Mouse (Mus musculus) liver, embryonic 14.5 days (tissue): ENCODE results near the gene Fam71e2. TPM values are rescaled to one million over a fixed set of nuclear protein-coding genes. Genes with fewer than 3 reads are reported as not detected.
A peak's percentile ranks its signal among the peaks of the same experiment; 100 is the strongest.

Experiments
- ATAC-seq: fragments of 200-750 bp; cut with Nextera tagmentation; 2 replicates; pipeline ENCODE4 v1.8.0; 2017; ENCODE audit warnings: moderate number of reproducible peaks, mild to moderate bottlenecking, moderate library complexity; ENCODE audit not compliant: insufficient read depth
- DNase-seq, 3 experiments: peaks; one replicate each; pipeline ENCODE4 v3.0.0-alpha.2; 2012 to 2013; ENCODE audit warnings: low read depth in 3 of 3, low spot score in 3 of 3
- H3K27ac ChIP-seq: fragments of 300-500 bp; sonication (generic); 2 replicates; pipeline ENCODE4 v1.5.1; 2014; ENCODE audit warnings: moderate library complexity, mild to moderate bottlenecking, control low read depth, inconsistent platforms
- H3K27me3 ChIP-seq: fragments of 300-500 bp; sonication (generic); 2 replicates; pipeline ENCODE4 v1.6.1; 2014; ENCODE audit warnings: mild to moderate bottlenecking, low read length, moderate library complexity; ENCODE audit not compliant: control insufficient read depth, insufficient read depth
- H3K36me3 ChIP-seq: fragments of 300-500 bp; sonication (generic); replicated peaks from 2 replicates; pipeline ENCODE4 v1.6.1; 2014; ENCODE audit warnings: low read depth; ENCODE audit not compliant: control insufficient read depth, insufficient read depth
- H3K4me1 ChIP-seq, 2 experiments: fragments of 200-500 bp in 1 of 2; fragments of 300-500 bp in 1 of 2; sonication (generic) in 1 of 2; replicated peaks; 2 replicates each; pipeline ENCODE4 v1.6.1; 2012 to 2014; ENCODE audit warnings: antibody characterized with exemption in 1 of 2, inconsistent platforms in 1 of 2, low read length in 1 of 2; ENCODE audit not compliant: control insufficient read depth in 2 of 2, insufficient read depth in 2 of 2
- H3K4me2 ChIP-seq: fragments of 300-500 bp; sonication (generic); 2 replicates; pipeline ENCODE4 v1.6.1; 2014; ENCODE audit warnings: low read depth, mild to moderate bottlenecking, control low read depth, moderate library complexity
- H3K4me3 ChIP-seq, 2 experiments: fragments of 200-500 bp in 1 of 2; fragments of 300-500 bp in 1 of 2; sonication (generic) in 1 of 2; 2 replicates each; pipeline ENCODE4 v1.5.1; 2012 to 2014; ENCODE audit warnings: low read depth in 2 of 2, low read length in 2 of 2, mild to moderate bottlenecking in 2 of 2, control low read depth in 1 of 2, inconsistent platforms in 1 of 2, moderate library complexity in 1 of 2; ENCODE audit not compliant: insufficient read depth in 1 of 2
- H3K9ac ChIP-seq: fragments of 300-500 bp; sonication (generic); replicated peaks from 2 replicates; pipeline ENCODE4 v1.6.1; 2014; ENCODE audit warnings: mild to moderate bottlenecking, control low read depth, moderate library complexity
- H3K9me3 ChIP-seq: fragments of 300-500 bp; sonication (generic); 2 replicates; pipeline ENCODE4 v1.6.1; 2016; ENCODE audit warnings: low read length, mixed read lengths; ENCODE audit not compliant: control insufficient read depth
- CTCF ChIP-seq: IDR thresholded peaks from 2 replicates; pipeline ENCODE4 v1.5.1; 2016; ENCODE audit warnings: antibody characterized with exemption, low read depth, control low read depth
- EP300 ChIP-seq: IDR thresholded peaks from 2 replicates; pipeline ENCODE4 v1.6.1; 2016; ENCODE audit warnings: antibody characterized with exemption, low read depth
- WGBS: fragments of 180-500 bp; shearing (Covaris S2); extraction: QIAGEN DNeasy Blood & Tissue Kit; methylation state at CpG from one replicate; pipeline ENCODE4 v1.1.7; 2014; ENCODE audit not compliant: insufficient replicate concordance; 5-methylcytosine and 5-hydroxymethylcytosine counted together
- polyA plus RNA-seq, 2 experiments: library from polyadenylated mRNA; depleted of rRNA in 1 of 2; stranded (reverse) in 1 of 2; unstranded in 1 of 2; fragments of >200 nt; fragmentation: Nextera tagmentation in 1 of 2; extraction: Ambion mirVana in 1 of 2; gene quantifications; 2 replicates each; pipeline versions ENCODE4 v1.2.1 to v1.2.3; 2012 to 2014

Gene Fam71e2
- polyA plus RNA-seq, 2 experiments, result not detected

DNA sequence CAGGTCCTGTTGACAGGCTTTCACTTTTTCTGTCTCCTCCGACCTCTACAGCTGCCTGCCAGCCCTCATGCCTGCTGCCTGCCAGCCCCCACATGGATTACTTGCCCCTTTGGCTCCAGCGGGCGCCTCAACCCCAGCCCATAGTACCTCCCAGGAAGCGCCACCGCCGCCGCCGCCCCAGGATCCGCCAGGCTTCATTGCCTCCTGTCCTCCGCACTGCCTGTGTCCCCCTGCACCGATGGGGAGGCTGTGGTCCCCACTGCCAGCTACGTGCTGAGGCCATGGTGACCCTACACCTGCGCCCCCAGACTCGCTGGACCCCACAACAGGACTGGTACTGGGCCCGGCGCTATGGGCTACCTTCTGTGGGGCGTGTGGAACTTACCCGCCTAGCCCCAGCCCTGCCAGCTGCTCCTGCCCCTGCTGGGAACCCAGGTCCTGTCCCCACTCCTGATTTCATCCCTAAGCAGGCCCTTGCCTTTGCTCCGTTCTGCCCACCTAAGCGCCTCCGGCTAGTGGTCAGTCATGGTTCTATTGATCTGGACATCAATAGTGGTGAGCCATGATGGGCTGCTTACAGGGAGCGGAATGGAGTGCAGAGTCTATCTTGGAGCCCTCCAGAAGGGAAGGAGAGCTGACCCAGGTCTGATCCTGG lies 24.6 kb downstream of the Fam71e2 start:
- Histone ChIP-seq H3K36me3 (peaks cover 15% of the 10 kb centered on the region), H3K4me3 (no peak overlapping the region), H3K27me3 (no peaks in the 10 kb centered on the region), H3K9ac (peak overlapping the region; percentile 61), H3K27ac (peak overlapping the region; percentile 97), H3K4me1 (peaks cover 72 to 81% of the 10 kb centered on the region in 2 experiments), H3K9me3 (no peaks in the 10 kb centered on the region), H3K4me2 (peak overlapping the region; percentile 95)
- DNase-seq (no peak), ATAC-seq (no peak)
- 80% methylated on average over 22 of the region's 22 CpGs for WGBS
- TF ChIP-seq CTCF (no peak), EP300 (no peak)

DNA sequence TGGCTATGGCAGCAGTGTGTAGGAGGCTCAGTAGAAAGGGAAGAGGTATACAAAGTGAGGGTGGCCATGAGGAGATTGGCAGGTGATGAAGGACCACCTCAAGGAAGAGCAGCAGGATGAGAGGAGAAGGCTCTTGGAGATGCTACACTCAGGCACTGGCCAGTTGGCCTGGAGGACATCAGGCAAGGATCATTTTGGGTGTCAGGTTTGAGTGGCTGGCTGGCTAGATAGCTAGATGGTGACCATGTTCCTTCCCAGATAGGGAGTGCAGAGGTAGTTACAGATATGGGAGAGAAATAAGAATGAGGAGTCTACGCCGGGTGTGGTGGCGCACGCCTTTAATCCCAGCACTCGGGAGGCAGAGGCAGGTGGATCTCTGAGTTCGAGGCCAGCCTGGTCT lies 26.2 kb downstream of the Fam71e2 start:
- peaks cover 72 to 77% of the 10 kb centered on the region in 2 experiments for H3K4me1 ChIP-seq
- no peak for TF ChIP-seq CTCF
- peak; percentile 46; the same call in 1 of the 2 replicates for TF ChIP-seq EP300
- ATAC-seq, result no peak
- H3K9ac ChIP-seq, result peak overlapping the region; percentile 76
- no peak for DNase-seq
- H3K9me3 ChIP-seq, result no peaks in the 10 kb centered on the region
- peak overlapping the region; percentile 74 for H3K27ac ChIP-seq
- no peak overlapping the region for H3K4me3 ChIP-seq
- H3K27me3 ChIP-seq, result no peaks in the 10 kb centered on the region
- H3K36me3 ChIP-seq, result peaks cover 15% of the 10 kb centered on the region
- 48% methylated on average over 5 of the region's 6 CpGs for WGBS
- peak overlapping the region; percentile 95 for H3K4me2 ChIP-seq

DNA sequence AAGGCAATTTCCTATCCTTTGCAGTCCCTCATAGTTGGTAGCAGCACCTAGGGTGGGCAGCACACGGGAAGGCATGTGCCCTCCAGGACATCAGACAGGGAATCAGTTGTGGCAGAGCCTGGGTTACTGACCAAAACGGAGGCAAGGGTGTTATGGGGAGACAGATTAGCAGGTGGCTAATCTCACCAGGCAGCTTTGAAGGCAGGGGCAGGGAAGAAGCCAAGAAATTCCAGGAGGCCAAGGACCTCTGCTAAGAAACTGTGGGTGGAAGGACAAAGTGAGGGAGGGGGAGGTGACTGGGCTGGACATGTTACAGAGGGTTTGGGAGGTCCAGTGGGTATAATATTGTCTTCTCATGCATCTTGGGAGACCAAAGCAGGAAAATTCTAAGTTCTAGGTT lies 27.7 kb downstream of the Fam71e2 start:
- Histone ChIP-seq H3K27me3 (no peaks in the 10 kb centered on the region), H3K4me2 (peak overlapping the region; percentile 95), H3K9me3 (no peaks in the 10 kb centered on the region), H3K4me3 (peak overlapping the region; percentile 69 to 99), H3K27ac (peak overlapping the region; percentile 74), H3K36me3 (peaks cover 15% of the 10 kb centered on the region), H3K4me1 (peaks cover 63 to 71% of the 10 kb centered on the region in 2 experiments), H3K9ac (peak overlapping the region; percentile 76)
- WGBS, result 17% methylated on average over 2 of the region's 2 CpGs
- peak; percentile 2; the same call in 1 of the 2 replicates for ATAC-seq
- peak in 1 of 3 experiments; percentile 84 for DNase-seq
- TF ChIP-seq CTCF, result no peak
- peak; percentile 89 for TF ChIP-seq EP300

DNA sequence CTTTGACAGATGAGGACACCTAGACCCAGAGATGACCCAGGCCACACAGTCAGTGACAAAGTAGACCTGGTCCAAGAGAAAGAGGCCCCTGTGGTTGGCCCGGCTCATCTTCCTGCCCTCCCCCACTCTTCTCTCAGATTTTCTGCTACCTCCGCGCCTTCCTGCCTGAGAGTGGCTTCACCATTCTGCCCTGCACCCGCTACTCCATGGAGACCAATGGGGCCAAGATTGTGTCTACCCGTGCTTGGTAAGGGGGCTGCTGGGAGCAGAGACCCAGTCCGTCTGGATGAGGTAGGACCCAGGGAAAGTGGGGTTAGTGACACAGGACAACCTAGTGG lies 28.7 kb downstream of the Fam71e2 start:
- Histone ChIP-seq H3K4me2 (peak overlapping the region; percentile 95), H3K4me1 (peaks cover 54 to 62% of the 10 kb centered on the region in 2 experiments), H3K4me3 (peak overlapping the region; percentile 69 to 99), H3K9me3 (no peaks in the 10 kb centered on the region), H3K27ac (peak overlapping the region; percentile 74), H3K36me3 (peaks cover 15% of the 10 kb centered on the region), H3K9ac (peak overlapping the region; percentile 76), H3K27me3 (no peaks in the 10 kb centered on the region)
- TF ChIP-seq EP300 (no peak), CTCF (no peak)
- ATAC-seq, result no peak
- no peak for DNase-seq
- WGBS, result 55% methylated on average over 6 of the region's 6 CpGs

DNA sequence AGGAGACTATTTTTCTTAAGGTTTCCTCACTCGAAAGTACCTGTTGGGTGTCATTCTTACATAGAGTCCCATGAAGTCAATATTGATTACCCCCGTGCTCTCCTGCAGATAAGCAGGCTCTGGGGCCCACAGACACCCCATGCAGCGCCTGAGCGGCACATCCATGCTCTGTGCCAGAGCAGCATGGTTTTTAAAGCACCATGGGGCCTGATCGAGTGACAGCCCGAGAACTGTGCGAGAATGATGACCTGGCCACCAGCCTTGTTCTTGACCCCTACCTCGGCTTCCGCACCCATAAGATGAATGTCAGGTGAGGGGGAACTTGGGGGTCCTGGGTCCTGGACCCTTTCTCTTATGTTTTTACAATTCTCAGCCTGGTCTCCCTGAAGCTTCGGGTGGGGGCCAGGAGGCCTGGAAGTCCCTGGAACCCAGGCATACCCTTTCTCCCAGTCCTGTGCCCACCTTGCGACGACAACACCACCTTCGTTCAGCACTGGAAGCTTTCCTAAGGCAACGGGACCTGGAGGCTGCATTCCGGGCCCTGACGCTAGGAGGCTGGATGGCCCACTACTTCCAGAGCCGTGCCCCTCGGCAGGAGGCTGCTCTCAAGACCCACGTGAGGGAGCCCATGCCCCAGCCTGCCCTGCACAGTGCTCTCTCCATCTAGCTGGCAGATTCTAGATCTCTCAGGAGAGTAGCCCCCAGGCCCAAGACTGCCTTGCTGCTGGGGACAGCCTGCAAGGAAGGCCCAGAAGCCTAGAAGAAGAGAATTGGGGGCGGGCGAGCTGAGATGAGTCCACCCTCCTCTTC lies 29.2 kb downstream of the Fam71e2 start:
- TF ChIP-seq EP300 (no peak), CTCF (peak; percentile 20; the same call in 1 of the 2 replicates)
- H3K27ac ChIP-seq, result peak overlapping the region; percentile 74
- H3K4me3 ChIP-seq, result peak overlapping the region; percentile 69 to 99
- H3K4me1 ChIP-seq, result peaks cover 50 to 56% of the 10 kb centered on the region in 2 experiments
- peak overlapping the region; percentile 76 for H3K9ac ChIP-seq
- ATAC-seq (peak; percentile 45), DNase-seq (peak in 1 of 3 experiments; percentile 63)
- peaks cover 15% of the 10 kb centered on the region for H3K36me3 ChIP-seq
- H3K4me2 ChIP-seq, result peak overlapping the region; percentile 95
- no peaks in the 10 kb centered on the region for H3K27me3 ChIP-seq
- H3K9me3 ChIP-seq, result no peaks in the 10 kb centered on the region
- 52% methylated on average over 21 of the region's 21 CpGs for WGBS
